Mouse (Mus musculus) leukemia stem cell, adult 10-12 weeks (primary cell): ENCODE measurements around the gene Aqp3. TPM values are rescaled to one million over a fixed set of nuclear protein-coding genes. Genes with fewer than 3 reads are reported as not detected.

Source experiments
- polyA plus RNA-seq: library from polyadenylated mRNA; stranded (reverse); fragments of >175 nt; gene quantifications from 2 replicates; pipeline ENCODE4 v1.2.3, GENCODE M21; 2012; ENCODE audit warnings: low replicate concordance

Gene Aqp3
- polyA plus RNA-seq = 0.64 TPM in 1 of 2 replicates, not detected in the other

DNA sequence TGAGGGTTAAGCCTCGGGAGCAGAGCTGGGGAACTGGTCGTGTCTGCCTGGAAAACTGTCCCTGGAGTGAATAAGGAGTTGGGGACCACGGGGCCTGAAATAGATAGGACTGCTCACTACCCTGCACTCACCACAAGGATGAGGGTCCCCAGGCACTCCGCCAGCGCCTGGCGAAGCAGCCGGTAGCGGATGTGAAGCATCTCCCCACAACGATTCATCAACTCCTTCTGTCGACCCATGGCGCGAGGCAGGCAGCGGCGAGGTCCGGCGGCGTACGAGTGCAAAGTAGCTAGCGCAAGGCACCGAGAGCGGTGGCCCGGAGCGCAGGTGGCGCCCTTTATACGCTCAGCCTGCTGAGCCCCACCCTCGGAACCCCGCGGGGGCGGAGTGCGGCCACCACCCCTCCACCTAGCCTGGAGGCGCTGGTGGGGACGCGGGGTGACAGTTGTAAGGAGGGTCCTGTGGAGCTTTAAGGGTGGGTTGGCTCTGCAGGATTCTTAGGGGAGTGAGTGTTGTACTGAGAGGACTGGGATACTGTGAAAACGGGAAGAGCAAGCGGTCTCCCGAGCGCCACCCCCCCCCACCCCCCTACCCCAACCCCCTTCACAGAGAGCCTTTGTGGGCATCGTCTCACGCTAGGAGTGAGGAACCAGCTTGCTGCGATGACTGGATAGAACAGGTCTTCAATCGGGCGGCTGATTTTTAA is at the start of gene Aqp3:
Gene Aqp3, minus strand, starts transcription at position 313 of the 706 bp plus-strand sequence.

DNA sequence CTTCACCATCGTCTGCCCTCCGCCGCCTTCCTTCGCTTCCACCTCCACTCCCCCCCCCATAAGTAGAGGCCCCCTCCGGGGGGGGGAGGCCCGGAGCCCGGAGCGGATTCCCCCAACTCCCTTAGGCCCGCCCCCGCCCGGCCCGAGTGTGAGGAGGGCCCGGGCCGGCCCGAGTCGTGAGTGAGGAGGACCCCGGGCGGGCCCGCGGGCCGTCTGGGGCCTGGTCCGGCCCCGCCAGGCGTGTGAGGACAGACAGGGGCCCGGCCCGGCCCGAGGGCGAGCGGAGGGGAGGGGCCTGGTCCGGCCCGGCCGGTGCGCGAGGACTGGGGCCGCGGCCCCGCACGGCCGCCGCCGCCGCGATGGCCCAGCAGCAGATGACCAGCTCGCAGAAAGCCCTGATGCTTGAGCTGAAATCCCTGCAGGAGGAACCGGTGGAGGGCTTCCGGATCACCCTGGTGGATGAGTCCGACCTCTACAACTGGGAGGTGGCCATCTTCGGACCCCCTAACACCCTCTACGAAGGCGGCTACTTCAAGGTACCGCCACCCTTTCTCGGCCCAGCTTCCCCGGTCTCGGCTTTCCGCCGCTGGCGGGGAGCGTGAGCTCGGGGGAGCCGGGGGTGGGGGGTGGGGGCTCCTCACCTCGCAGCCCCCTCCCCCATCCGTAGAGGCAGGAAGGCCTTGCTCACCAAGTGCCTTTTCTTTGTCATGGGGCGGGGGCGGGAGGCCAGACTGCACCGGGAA is 37.9 kb upstream of the Aqp3 start, which contains the start of gene Ube2r2:
Gene Ube2r2, plus strand, starts transcription at position 33 of the 743 bp plus-strand sequence.

DNA sequence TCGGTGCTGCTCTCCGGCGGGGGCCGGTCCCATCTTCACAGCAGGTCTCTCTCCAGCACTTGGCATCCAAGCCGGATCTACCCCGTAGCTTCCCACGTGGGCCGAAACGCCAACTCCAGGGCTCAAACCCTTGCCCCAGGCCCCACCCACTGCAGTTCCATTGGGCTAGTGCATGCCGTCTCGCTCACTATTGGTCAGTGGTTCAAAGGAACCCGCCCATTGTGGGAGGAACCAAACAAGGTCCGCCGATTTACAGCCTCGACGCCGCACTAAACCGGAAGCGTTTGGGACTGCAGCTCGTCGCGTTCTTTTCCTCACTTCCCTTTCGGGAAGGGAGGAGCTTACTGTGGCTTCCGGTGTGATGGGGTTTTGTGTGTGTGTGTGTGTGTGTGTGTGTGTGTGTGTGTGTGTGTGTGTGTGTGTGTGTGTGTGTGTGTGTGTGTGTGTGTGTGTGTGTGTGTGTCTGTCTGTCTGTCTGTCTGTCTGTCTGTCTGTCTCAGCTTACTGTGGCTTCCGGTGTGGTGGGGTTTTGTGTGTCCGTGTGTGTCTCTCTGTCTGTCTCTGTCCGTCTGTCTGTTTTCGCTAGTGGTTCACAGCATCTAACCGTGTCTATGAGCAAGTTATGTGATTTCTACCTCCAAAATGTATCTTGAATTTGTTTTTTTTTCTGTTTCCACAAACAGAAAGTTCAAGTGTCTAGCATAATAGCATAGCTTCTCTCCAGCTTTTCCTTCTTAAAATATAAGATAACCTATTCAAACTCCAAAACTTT is 26.4 kb upstream of the Aqp3 start, which contains the start of gene Nol6:
Gene Nol6, minus strand, starts transcription at position 276 of the 772 bp plus-strand sequence.

DNA sequence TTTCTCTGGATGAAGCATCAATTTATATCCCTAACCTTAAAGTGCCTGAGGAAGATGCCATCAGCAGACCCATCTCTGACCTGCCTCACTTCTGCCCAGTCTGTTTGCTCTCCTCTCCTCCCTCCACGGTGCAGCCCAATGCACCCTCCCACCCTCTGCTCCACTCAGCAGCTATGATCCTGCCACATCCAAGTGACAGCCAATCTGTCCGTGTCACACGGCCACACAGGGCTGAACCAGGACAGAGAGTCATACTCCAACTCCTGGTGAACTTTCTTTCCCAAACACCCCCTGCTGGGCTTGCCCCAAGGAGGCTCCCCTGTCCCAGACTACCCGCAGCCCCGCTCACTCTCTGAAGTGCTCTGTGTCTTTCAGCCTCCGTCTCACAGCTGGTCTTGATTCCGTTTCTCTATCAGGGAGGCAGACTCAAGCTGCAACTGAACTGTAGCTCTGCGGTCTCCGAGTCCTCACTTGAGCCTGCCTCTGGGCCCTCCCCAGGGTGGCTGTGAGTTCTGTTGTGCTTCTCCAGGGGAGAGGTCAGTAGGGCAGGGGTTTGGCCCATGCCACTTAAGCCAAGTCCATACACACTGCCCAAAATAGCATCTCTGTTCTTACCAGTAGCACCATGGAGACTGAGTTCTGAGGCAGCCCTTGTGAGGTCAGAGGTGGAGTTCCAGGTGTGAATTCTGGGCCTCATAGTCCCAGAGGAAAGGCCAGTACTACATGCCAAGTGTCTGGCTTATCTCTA is 50.3 kb downstream of the Aqp3 start, which contains the start of gene Aqp7:
Gene Aqp7, minus strand, starts transcription at position 616 of the 748 bp plus-strand sequence.

Other genes with a start within 250 kb of the Aqp3 start
- gene B4galt1, start 244.2 kb downstream of the Aqp3 start, polyA plus RNA-seq = 50.1 and 56.8 TPM in 2 replicates
- gene Spink4, start 178.1 kb downstream of the Aqp3 start, polyA plus RNA-seq = not detected in 2 replicates
- gene Bag1, start 149.9 kb downstream of the Aqp3 start, polyA plus RNA-seq = 378 and 445 TPM in 2 replicates
- 2.1 and 2.2 TPM in 2 replicates for gene Chmp5, start 149.8 kb downstream of the Aqp3 start, polyA plus RNA-seq
- 11.2 and 13.3 TPM in 2 replicates for gene Nfx1, start 127.3 kb downstream of the Aqp3 start, polyA plus RNA-seq
- gene Aqp7, start 50.0 kb downstream of the Aqp3 start, polyA plus RNA-seq = not detected in 2 replicates
- 57.9 and 111 TPM in 2 replicates for gene Nol6, start 26.3 kb upstream of the Aqp3 start, polyA plus RNA-seq
- 26.7 and 31.5 TPM in 2 replicates for gene Ube2r2, start 37.6 kb upstream of the Aqp3 start, polyA plus RNA-seq
- gene Ubap2, start 177.0 kb upstream of the Aqp3 start, polyA plus RNA-seq = 1,197 and 1,815 TPM in 2 replicates
- gene Dcaf12, start 216.7 kb upstream of the Aqp3 start, polyA plus RNA-seq = 32.4 and 47.0 TPM in 2 replicates